Mouse (Mus musculus) liver, embryonic 13.5 days (tissue): ENCODE results near the gene Gm5431. TPM values are rescaled to one million over a fixed set of nuclear protein-coding genes. Genes with fewer than 3 reads are reported as not detected.

Source experiments
- polyA plus RNA-seq: library from polyadenylated mRNA; unstranded; fragments of >200 nt; fragmentation: Nextera tagmentation; extraction: Ambion mirVana; gene quantifications from 2 replicates; pipeline ENCODE4 v1.2.1, GENCODE M21; 2015

Gm5431 gene
- polyA plus RNA-seq, 1 experiment from 2014 or later, result 0.20 TPM

Other genes with a start within 250 kb of the Gm5431 start
- 688 and 710 TPM in 2 replicates for gene Rack1, start 101.9 kb downstream of the Gm5431 start, polyA plus RNA-seq
- 1.7 and 2.4 TPM in 2 replicates for gene Trim41, start 84.9 kb downstream of the Gm5431 start, polyA plus RNA-seq
- gene Trim7, start 76.1 kb downstream of the Gm5431 start, polyA plus RNA-seq, result 0.06 and 0.09 TPM in 2 replicates
- 1.2 and 1.7 TPM in 2 replicates for gene Gm12184, start 75.6 kb downstream of the Gm5431 start, polyA plus RNA-seq
- gene Irgm1, start 30.5 kb downstream of the Gm5431 start, polyA plus RNA-seq, result 17.0 and 19.8 TPM in 2 replicates
- gene Psme2b, start 44.0 kb upstream of the Gm5431 start, polyA plus RNA-seq, result 2.0 and 3.6 TPM in 2 replicates
- 0.05 and 0.12 TPM in 2 replicates for gene Olfr56, start 76.7 kb upstream of the Gm5431 start, polyA plus RNA-seq
- 0.54 and 0.65 TPM in 2 replicates for gene 9930111J21Rik1, start 77.2 kb upstream of the Gm5431 start, polyA plus RNA-seq
- gene Gm12185, start 90.0 kb upstream of the Gm5431 start, polyA plus RNA-seq, result not detected in 2 replicates
- gene Tgtp1, start 92.0 kb upstream of the Gm5431 start, polyA plus RNA-seq, result 0.67 and 0.78 TPM in 2 replicates
- gene 9930111J21Rik2, start 149.0 kb upstream of the Gm5431 start, polyA plus RNA-seq, result 0.52 and 0.65 TPM in 2 replicates
- 0.22 and 0.59 TPM in 2 replicates for gene Tgtp2, start 162.0 kb upstream of the Gm5431 start, polyA plus RNA-seq
- 7.3 and 7.4 TPM in 2 replicates for gene Ifi47, start 174.4 kb upstream of the Gm5431 start, polyA plus RNA-seq
- gene Olfr1396, start 212.7 kb upstream of the Gm5431 start, polyA plus RNA-seq, result not detected in 2 replicates
- not detected in 2 replicates for gene Olfr1395, start 240.1 kb upstream of the Gm5431 start, polyA plus RNA-seq